Mouse (Mus musculus) liver, embryonic 13.5 days (tissue): ENCODE measurements around the gene Ntm. TPM values are rescaled to one million over a fixed set of nuclear protein-coding genes. Genes with fewer than 3 reads are reported as not detected.

ENCODE experiments used
- ATAC-seq: fragments of 200-750 bp; cut with Nextera tagmentation; 2 replicates; pipeline ENCODE4 v1.8.0; 2017; ENCODE audit warnings: low read depth, mild to moderate bottlenecking, moderate number of reproducible peaks, moderate library complexity
- DNase-seq: peaks from one replicate; pipeline ENCODE4 v3.0.0; 2022
- H3K27ac ChIP-seq: fragments of 300-500 bp; sonication (generic); 2 replicates; pipeline ENCODE4 v1.5.1; 2015; ENCODE audit warnings: moderate library complexity, mild to moderate bottlenecking, inconsistent platforms
- H3K27me3 ChIP-seq: fragments of 300-500 bp; sonication (generic); 2 replicates; pipeline ENCODE4 v1.6.1; 2015; ENCODE audit warnings: mild to moderate bottlenecking, inconsistent platforms
- H3K36me3 ChIP-seq: fragments of 300-500 bp; sonication (generic); 2 replicates; pipeline ENCODE4 v1.6.1; 2015; ENCODE audit warnings: mild to moderate bottlenecking, inconsistent platforms
- H3K4me1 ChIP-seq: fragments of 300-500 bp; sonication (generic); replicated peaks from 2 replicates; pipeline ENCODE4 v1.6.1; 2015; ENCODE audit warnings: inconsistent platforms
- H3K4me2 ChIP-seq: fragments of 300-500 bp; sonication (generic); 2 replicates; pipeline ENCODE4 v1.6.1; 2015; ENCODE audit warnings: inconsistent platforms, mild to moderate bottlenecking, moderate library complexity
- H3K4me3 ChIP-seq: fragments of 300-500 bp; sonication (generic); replicated peaks from 2 replicates; pipeline ENCODE4 v1.5.1; 2015; ENCODE audit warnings: mild to moderate bottlenecking, inconsistent platforms
- H3K9ac ChIP-seq: fragments of 300-500 bp; sonication (generic); 2 replicates; pipeline ENCODE4 v1.6.1; 2015; ENCODE audit warnings: mild to moderate bottlenecking, inconsistent platforms
- H3K9me3 ChIP-seq: fragments of 300-500 bp; sonication (generic); replicated peaks from 2 replicates; pipeline ENCODE4 v1.6.1; 2016; ENCODE audit warnings: inconsistent platforms
- WGBS: fragments of 180-500 bp; shearing (Covaris S2); methylation state at CpG from one replicate; pipeline ENCODE4 v1.1.7; 2015; ENCODE audit not compliant: insufficient replicate concordance; 5-methylcytosine and 5-hydroxymethylcytosine counted together
- polyA plus RNA-seq: library from polyadenylated mRNA; unstranded; fragments of >200 nt; fragmentation: Nextera tagmentation; extraction: Ambion mirVana; gene quantifications from 2 replicates; pipeline ENCODE4 v1.2.1, GENCODE M21; 2015

Gene Ntm
- polyA plus RNA-seq, 1 experiment from 2014 or later = 1.2 TPM

- Histone ChIP-seq H3K4me2 (no peak overlapping the region), H3K9me3 (no peaks in the 10 kb centered on the region), H3K27ac (no peak overlapping the region), H3K27me3 (no peaks in the 10 kb centered on the region), H3K4me1 (no peaks in the 10 kb centered on the region), H3K36me3 (no peaks in the 10 kb centered on the region), H3K9ac (no peak overlapping the region), H3K4me3 (no peak overlapping the region)
- 15% methylated on average over 4 of the region's 4 CpGs for WGBS
- DNase-seq (no peak), ATAC-seq (no peak)
These were observed 817.0 kb downstream of the Ntm start for GRCm38 (mm10) chr9:29145901-29146300.

- H3K9ac ChIP-seq = no peak overlapping the region
- 67% methylated on average over 4 of the region's 4 CpGs for WGBS
- ATAC-seq (no peak), DNase-seq (no peak)
- no peak overlapping the region for H3K4me3 ChIP-seq
- no peaks in the 10 kb centered on the region; the same call in 1 of the 2 replicates for H3K9me3 ChIP-seq
- no peak overlapping the region for H3K4me2 ChIP-seq
- H3K27me3 ChIP-seq = no peaks in the 10 kb centered on the region
- no peaks in the 10 kb centered on the region for H3K36me3 ChIP-seq
- no peaks in the 10 kb centered on the region for H3K4me1 ChIP-seq
- H3K27ac ChIP-seq = no peak overlapping the region
These were observed 826.9 kb downstream of the Ntm start for GRCm38 (mm10) chr9:29136039-29136438.

GRCm38 (mm10) chr9:29130717-29131292 is 832.1 kb downstream of the Ntm start:
- Histone ChIP-seq H3K4me3 (no peak overlapping the region), H3K27me3 (no peaks in the 10 kb centered on the region), H3K27ac (no peak overlapping the region), H3K9me3 (no peaks in the 10 kb centered on the region; the same call in 1 of the 2 replicates), H3K4me1 (no peaks in the 10 kb centered on the region), H3K9ac (no peak overlapping the region), H3K4me2 (no peak overlapping the region), H3K36me3 (no peaks in the 10 kb centered on the region)
- DNase-seq (no peak), ATAC-seq (no peak)
- WGBS = 58% methylated on average over 5 of the region's 5 CpGs

- 63% methylated on average over 4 of the region's 4 CpGs for WGBS
- H3K36me3 ChIP-seq = no peaks in the 10 kb centered on the region
- no peaks in the 10 kb centered on the region for H3K4me1 ChIP-seq
- H3K27me3 ChIP-seq = no peaks in the 10 kb centered on the region
- no peak for DNase-seq
- H3K27ac ChIP-seq = no peak overlapping the region
- H3K4me2 ChIP-seq = no peak overlapping the region
- no peak overlapping the region for H3K9ac ChIP-seq
- no peaks in the 10 kb centered on the region; the same call in 1 of the 2 replicates for H3K9me3 ChIP-seq
- no peak overlapping the region for H3K4me3 ChIP-seq
- ATAC-seq = no peak
These were observed 832.6 kb downstream of the Ntm start for GRCm38 (mm10) chr9:29130316-29130715.

- no peak for DNase-seq
- no peak for ATAC-seq
- no peak overlapping the region for H3K27ac ChIP-seq
- no peaks in the 10 kb centered on the region for H3K4me1 ChIP-seq
- H3K27me3 ChIP-seq = no peaks in the 10 kb centered on the region
- H3K36me3 ChIP-seq = no peaks in the 10 kb centered on the region
- H3K9ac ChIP-seq = no peak overlapping the region
- 60% methylated on average over 2 of the region's 2 CpGs for WGBS
- H3K4me3 ChIP-seq = no peak overlapping the region
- H3K4me2 ChIP-seq = no peak overlapping the region
- no peaks in the 10 kb centered on the region; the same call in 1 of the 2 replicates for H3K9me3 ChIP-seq
These were observed 834.5 kb downstream of the Ntm start for GRCm38 (mm10) chr9:29128416-29128815.

- H3K27me3 ChIP-seq = no peaks in the 10 kb centered on the region
- no peaks in the 10 kb centered on the region for H3K36me3 ChIP-seq
- H3K4me2 ChIP-seq = no peak overlapping the region
- no peak overlapping the region for H3K27ac ChIP-seq
- no peaks in the 10 kb centered on the region for H3K9me3 ChIP-seq
- ATAC-seq (no peak), DNase-seq (no peak)
- WGBS = 49% methylated on average over 3 of the region's 3 CpGs
- H3K4me3 ChIP-seq = no peak overlapping the region
- no peaks in the 10 kb centered on the region for H3K4me1 ChIP-seq
- H3K9ac ChIP-seq = no peak overlapping the region
These were observed 838.5 kb downstream of the Ntm start for GRCm38 (mm10) chr9:29124455-29124854.

GRCm38 (mm10) chr9:29123828-29124227 is 839.1 kb downstream of the Ntm start:
- WGBS = 84% methylated on average over 2 of the region's 2 CpGs
- Histone ChIP-seq H3K4me1 (no peaks in the 10 kb centered on the region), H3K36me3 (no peaks in the 10 kb centered on the region)

GRCm38 (mm10) chr9:29117561-29118112 is 845.3 kb downstream of the Ntm start:
- no peak for ATAC-seq

More at GRCm38 (mm10) chr9:29123828-29124227, 839.1 kb downstream of the Ntm start:
- no peak overlapping the region for H3K9ac ChIP-seq
- H3K27me3 ChIP-seq = no peaks in the 10 kb centered on the region
- no peaks in the 10 kb centered on the region for H3K9me3 ChIP-seq
- H3K4me3 ChIP-seq = no peak overlapping the region
- no peak for DNase-seq
- no peak for ATAC-seq
- no peak overlapping the region for H3K4me2 ChIP-seq
- H3K27ac ChIP-seq = no peak overlapping the region

GRCm38 (mm10) chr9:29115337-29115736 is 847.6 kb downstream of the Ntm start:
- DNase-seq (no peak), ATAC-seq (no peak)
- Histone ChIP-seq H3K9me3 (no peaks in the 10 kb centered on the region), H3K27ac (no peak overlapping the region), H3K4me3 (no peak overlapping the region), H3K27me3 (no peaks in the 10 kb centered on the region), H3K36me3 (no peaks in the 10 kb centered on the region), H3K4me2 (no peak overlapping the region), H3K9ac (no peak overlapping the region), H3K4me1 (no peaks in the 10 kb centered on the region)
- 26% methylated on average over 2 of the region's 2 CpGs for WGBS

More at GRCm38 (mm10) chr9:29117561-29118112, 845.3 kb downstream of the Ntm start:
- Histone ChIP-seq H3K9me3 (no peaks in the 10 kb centered on the region), H3K27ac (no peak overlapping the region), H3K36me3 (no peaks in the 10 kb centered on the region), H3K4me1 (no peaks in the 10 kb centered on the region), H3K27me3 (no peaks in the 10 kb centered on the region), H3K4me2 (no peak overlapping the region), H3K4me3 (no peak overlapping the region), H3K9ac (no peak overlapping the region)
- WGBS = 46% methylated on average over 2 of the region's 2 CpGs
- no peak for DNase-seq

- Histone ChIP-seq H3K9me3 (no peaks in the 10 kb centered on the region), H3K36me3 (no peaks in the 10 kb centered on the region), H3K27me3 (no peaks in the 10 kb centered on the region), H3K4me1 (no peaks in the 10 kb centered on the region), H3K4me2 (no peak overlapping the region), H3K4me3 (no peak overlapping the region), H3K27ac (no peak overlapping the region), H3K9ac (no peak overlapping the region)
- WGBS = 53% methylated on average over 3 of the region's 3 CpGs
- ATAC-seq (no peak), DNase-seq (no peak)
These were observed 856.2 kb downstream of the Ntm start for GRCm38 (mm10) chr9:29106771-29107170.

- Histone ChIP-seq H3K4me1 (no peaks in the 10 kb centered on the region), H3K27me3 (no peaks in the 10 kb centered on the region), H3K9ac (no peak overlapping the region), H3K36me3 (no peaks in the 10 kb centered on the region), H3K4me2 (no peak overlapping the region), H3K27ac (no peak overlapping the region), H3K9me3 (no peaks in the 10 kb centered on the region), H3K4me3 (no peak overlapping the region)
- ATAC-seq (no peak), DNase-seq (no peak)
- WGBS = 65% methylated on average over 5 of the region's 5 CpGs
These were observed 858.5 kb downstream of the Ntm start for GRCm38 (mm10) chr9:29104442-29104841.

- no peaks in the 10 kb centered on the region for H3K36me3 ChIP-seq
- no peaks in the 10 kb centered on the region for H3K4me1 ChIP-seq
- H3K9me3 ChIP-seq = no peaks in the 10 kb centered on the region
- ATAC-seq = no peak
- no peak overlapping the region for H3K27ac ChIP-seq
- DNase-seq = no peak
- no peak overlapping the region for H3K4me3 ChIP-seq
- whole genome bisulfite sequencing = 43% methylated on average over 6 of the region's 6 CpGs
- no peak overlapping the region for H3K9ac ChIP-seq
- H3K4me2 ChIP-seq = no peak overlapping the region
- no peaks in the 10 kb centered on the region for H3K27me3 ChIP-seq
These were observed 858.9 kb downstream of the Ntm start for GRCm38 (mm10) chr9:29103993-29104392.
